Mouse (Mus musculus) adipose tissue, adult 10 weeks (tissue): ENCODE results near the gene Gm10570. TPM values are rescaled to one million over a fixed set of nuclear protein-coding genes. Genes with fewer than 3 reads are reported as not detected.

ENCODE experiments used
- polyA plus RNA-seq: library from polyadenylated mRNA; stranded (reverse); fragments of 350-450 nt; fragmentation: Illumina TruSeq; extraction: RNeasy Lipid Tissue Mini Kit (QIAGEN cat#74804); gene quantifications from one replicate; pipeline ENCODE4 v1.2.3, GENCODE M21; 2014; ENCODE audit warnings: low read depth, low replicate concordance

Gene Gm10570
- not detected for polyA plus RNA-seq

GRCm38 (mm10) chr4:130308231-130309081, at the start of gene Gm10570, which contains the start of gene Fabp3:
TSS of gene Gm10570 (minus strand) at chr4:130308674.
TSS of gene Fabp3 (plus strand) at chr4:130308595.

GRCm38 (mm10) chr4:130279105-130279504, 29.4 kb downstream of the Gm10570 start, which contains the start of gene Serinc2:
TSS of gene Serinc2 (minus strand) at chr4:130279205.

Other genes with a start within 250 kb of the Gm10570 start
- 118 TPM for gene Pef1, start 206.1 kb downstream of the Gm10570 start, polyA plus RNA-seq
- gene Hcrtr1, start 169.3 kb downstream of the Gm10570 start, polyA plus RNA-seq: 0.89 TPM
- gene Tinagl1, start 133.6 kb downstream of the Gm10570 start, polyA plus RNA-seq: 95.5 TPM
- gene Gm853, start 86.3 kb downstream of the Gm10570 start, polyA plus RNA-seq: not detected
- gene Serinc2, start 29.5 kb downstream of the Gm10570 start, polyA plus RNA-seq: 75.1 TPM
- 10.6 TPM for gene Fabp3, start 79 bp downstream of the Gm10570 start, polyA plus RNA-seq
- 47.2 TPM for gene Zcchc17, start 51.3 kb upstream of the Gm10570 start, polyA plus RNA-seq
- gene Snrnp40, start 51.5 kb upstream of the Gm10570 start, polyA plus RNA-seq: 27.8 TPM